Mouse (Mus musculus): ENCODE measurements around the gene Atpaf1. TPM values are rescaled to one million over a fixed set of nuclear protein-coding genes. Genes with fewer than 3 reads are reported as not detected.

Gene Atpaf1
- polyA plus RNA-seq, 1 experiment: not detected

DNA sequence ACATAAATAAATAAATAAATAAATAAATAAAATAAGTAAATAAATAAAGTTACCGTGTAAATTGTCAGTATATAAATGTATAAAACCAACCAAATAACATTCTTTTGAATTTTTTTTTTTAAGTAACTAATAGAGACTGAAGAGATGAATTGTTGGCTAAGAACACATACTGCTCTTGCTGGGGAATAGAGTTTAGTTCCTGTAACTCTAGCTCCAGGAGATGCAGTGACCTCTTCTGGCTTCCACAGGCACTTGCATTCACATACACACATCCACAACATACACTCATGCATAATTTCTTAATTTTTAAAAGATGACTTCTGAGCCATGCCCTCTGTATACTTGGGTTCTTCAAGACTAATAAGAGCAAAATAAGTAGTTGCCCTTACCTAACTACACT lies 29.8 kb upstream of the Atpaf1 start:
- WGBS: 98% methylated on average over 1 of the region's 1 CpGs
- H3K4me1 ChIP-seq (ENCODE audit: control insufficient read depth, insufficient read depth, low read length): no peaks in the 10 kb centered on the region
- no peak overlapping the region for H3K4me3 ChIP-seq (ENCODE audit: insufficient read depth, low read depth, low read length)
- no peak overlapping the region for H3K27ac ChIP-seq (ENCODE audit: insufficient read depth, low read depth, low read length)
- no peak for TF ChIP-seq POLR2A (IDR thresholded peaks at IDR 0.05; ENCODE audit: insufficient read depth, low read depth, low read length)
- TF ChIP-seq CTCF (IDR thresholded peaks at IDR 0.05; ENCODE audit: insufficient read depth, low read depth, low read length): no peak

DNA sequence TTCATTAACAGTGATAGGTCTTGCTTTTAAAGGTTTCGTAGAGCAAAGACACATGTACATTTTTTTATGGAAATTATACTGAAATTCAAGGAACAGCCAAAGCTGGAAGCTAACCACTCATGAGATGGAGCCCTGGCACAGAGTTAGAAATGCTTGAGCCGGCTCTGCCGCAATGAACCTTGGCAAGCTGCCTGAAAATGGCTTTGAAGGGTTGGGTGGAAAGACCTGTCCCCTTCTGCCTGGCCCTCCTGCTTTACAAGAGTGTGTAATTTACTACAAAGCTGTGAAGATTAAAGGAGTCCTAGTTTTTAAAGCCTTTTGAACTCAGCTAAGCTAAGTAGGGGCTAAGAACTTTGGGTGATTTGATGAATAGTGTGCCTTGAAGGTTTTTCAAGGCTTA lies 23.4 kb upstream of the Atpaf1 start:
- no peak for TF ChIP-seq CTCF (IDR thresholded peaks at IDR 0.05; ENCODE audit: insufficient read depth, low read depth, low read length)
- 55% methylated on average over 3 of the region's 3 CpGs for WGBS
- H3K4me3 ChIP-seq (ENCODE audit: insufficient read depth, low read depth, low read length): no peak overlapping the region
- no peak overlapping the region for H3K27ac ChIP-seq (ENCODE audit: insufficient read depth, low read depth, low read length)
- H3K4me1 ChIP-seq (ENCODE audit: control insufficient read depth, insufficient read depth, low read length): no peaks in the 10 kb centered on the region; the same call in 1 of the 2 replicates

DNA sequence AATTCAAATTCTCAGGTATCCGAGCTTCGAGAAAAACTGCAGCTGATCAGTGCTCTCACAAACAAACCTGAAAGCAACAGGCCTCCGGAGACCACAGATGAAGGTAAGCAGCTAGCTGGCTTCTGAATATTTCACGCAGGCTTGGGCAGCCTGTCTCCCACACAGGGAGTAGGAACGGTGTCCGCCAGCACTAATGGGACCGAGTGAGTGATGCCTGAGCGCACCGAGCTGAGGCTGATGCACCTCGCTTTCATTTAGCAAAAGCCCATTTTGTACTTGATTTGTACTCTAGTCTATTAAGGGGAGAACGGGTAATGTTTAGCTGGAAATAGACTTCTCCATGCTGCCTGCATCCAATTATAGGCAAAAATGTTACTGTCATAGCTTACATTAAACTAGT lies 20.0 kb upstream of the Atpaf1 start:
- TF ChIP-seq POLR2A (IDR thresholded peaks at IDR 0.05; ENCODE audit: insufficient read depth, low read depth, low read length) (no peak), CTCF (IDR thresholded peaks at IDR 0.05; ENCODE audit: insufficient read depth, low read depth, low read length) (no peak)
- Histone ChIP-seq H3K4me3 (ENCODE audit: insufficient read depth, low read depth, low read length) (no peak overlapping the region), H3K27ac (ENCODE audit: insufficient read depth, low read depth, low read length) (no peak overlapping the region), H3K4me1 (ENCODE audit: control insufficient read depth, insufficient read depth, low read length) (no peaks in the 10 kb centered on the region; the same call in 1 of the 2 replicates)
- WGBS: 85% methylated on average over 11 of the region's 11 CpGs

DNA sequence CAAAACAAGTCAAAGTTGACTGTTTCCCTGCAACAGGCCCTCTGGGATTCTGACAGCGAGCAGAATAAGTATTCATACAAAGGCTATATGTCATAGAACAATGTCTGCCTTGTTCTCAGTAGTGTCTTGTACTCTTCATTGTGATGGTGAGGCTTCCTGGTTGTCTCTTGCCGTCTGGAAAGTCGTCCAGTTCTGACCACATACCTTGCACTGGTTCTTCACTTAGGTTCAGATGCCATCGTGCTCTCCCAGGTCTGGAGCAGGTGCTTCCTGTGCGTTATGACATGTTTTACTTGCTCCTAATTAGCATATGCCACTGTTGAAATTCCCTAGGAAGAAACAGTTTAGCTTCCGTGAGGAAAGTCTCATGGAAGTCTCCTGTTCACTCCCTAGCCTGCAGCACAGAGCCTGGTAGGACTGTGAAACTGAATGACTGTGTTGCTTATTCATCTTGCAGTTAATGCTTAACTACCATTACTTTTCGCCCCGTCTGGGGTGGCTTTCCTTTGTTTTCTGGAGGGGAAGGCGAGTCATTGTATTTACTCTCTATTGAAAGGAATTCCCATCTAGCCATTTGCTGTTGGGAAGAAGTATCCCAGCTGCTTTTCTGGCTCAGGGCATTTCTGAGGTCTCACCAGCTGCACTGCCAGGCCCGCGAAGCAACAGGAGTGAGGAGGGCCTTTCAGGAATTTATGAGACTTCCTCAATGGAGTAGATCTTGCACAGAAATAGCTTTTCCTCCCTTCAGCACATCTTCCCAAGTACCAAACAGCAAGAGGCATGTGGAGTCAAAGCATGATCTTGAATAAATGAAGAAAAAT lies 16.8 kb upstream of the Atpaf1 start:
- WGBS: 50% methylated on average over 11 of the region's 11 CpGs
- Histone ChIP-seq H3K4me3 (ENCODE audit: insufficient read depth, low read depth, low read length) (no peak overlapping the region), H3K4me1 (ENCODE audit: control insufficient read depth, insufficient read depth, low read length) (no peaks in the 10 kb centered on the region), H3K27ac (ENCODE audit: insufficient read depth, low read depth, low read length) (no peak overlapping the region)
- TF ChIP-seq CTCF (IDR thresholded peaks at IDR 0.05; ENCODE audit: insufficient read depth, low read depth, low read length) (no peak), POLR2A (IDR thresholded peaks at IDR 0.05; ENCODE audit: insufficient read depth, low read depth, low read length) (no peak)

DNA sequence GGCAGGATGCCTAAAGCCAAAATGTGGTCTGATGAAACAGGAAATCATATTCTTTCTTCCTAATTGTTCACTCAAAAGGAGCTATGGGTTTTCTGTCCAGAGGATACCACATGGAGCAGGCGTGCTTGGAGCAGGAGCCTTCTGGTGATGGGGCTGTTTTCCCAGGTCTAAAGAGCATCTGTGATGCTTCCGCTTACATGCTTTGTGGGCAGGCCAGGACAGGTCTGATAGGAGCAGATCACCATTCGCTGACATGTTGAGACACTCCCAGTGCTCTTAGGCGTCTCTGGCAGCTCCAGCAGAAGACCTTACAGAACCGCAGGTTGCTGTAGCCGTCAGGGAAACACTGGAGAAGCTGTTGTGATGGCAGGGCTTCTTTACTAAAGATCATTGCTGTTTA lies 9.6 kb upstream of the Atpaf1 start:
- 90% methylated on average over 6 of the region's 6 CpGs for WGBS
- TF ChIP-seq CTCF (IDR thresholded peaks at IDR 0.05; ENCODE audit: insufficient read depth, low read depth, low read length) (no peak), POLR2A (IDR thresholded peaks at IDR 0.05; ENCODE audit: insufficient read depth, low read depth, low read length) (no peak)
- H3K4me1 ChIP-seq (ENCODE audit: control insufficient read depth, insufficient read depth, low read length): peaks cover 3% of the 10 kb centered on the region; the same call in 1 of the 2 replicates
- no peak overlapping the region for H3K4me3 ChIP-seq (ENCODE audit: insufficient read depth, low read depth, low read length)
- H3K27ac ChIP-seq (ENCODE audit: insufficient read depth, low read depth, low read length): no peak overlapping the region

DNA sequence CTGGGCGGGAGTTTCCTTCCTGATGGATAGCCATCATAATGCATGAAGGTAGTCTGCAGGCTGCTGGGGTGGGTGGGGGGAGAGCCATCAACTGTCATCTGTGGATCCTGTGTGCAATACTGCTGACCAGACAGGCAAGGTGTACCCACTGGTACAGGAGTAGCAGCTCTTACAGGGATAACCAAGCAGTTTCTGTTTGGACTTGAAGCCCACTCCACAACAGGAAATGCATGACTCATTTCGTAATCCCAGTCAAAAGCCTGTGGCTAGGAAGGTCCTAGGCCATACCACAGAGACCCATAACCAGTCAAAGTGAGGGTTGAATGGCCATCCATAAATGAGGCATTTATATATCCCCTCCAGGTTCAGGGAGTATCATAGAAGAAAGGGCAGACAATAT lies 7.0 kb upstream of the Atpaf1 start:
- H3K4me3 ChIP-seq (ENCODE audit: insufficient read depth, low read depth, low read length): no peak overlapping the region
- TF ChIP-seq CTCF (IDR thresholded peaks at IDR 0.05; ENCODE audit: insufficient read depth, low read depth, low read length) (no peak), POLR2A (IDR thresholded peaks at IDR 0.05; ENCODE audit: insufficient read depth, low read depth, low read length) (no peak)
- WGBS: 95% methylated on average over 2 of the region's 2 CpGs

DNA sequence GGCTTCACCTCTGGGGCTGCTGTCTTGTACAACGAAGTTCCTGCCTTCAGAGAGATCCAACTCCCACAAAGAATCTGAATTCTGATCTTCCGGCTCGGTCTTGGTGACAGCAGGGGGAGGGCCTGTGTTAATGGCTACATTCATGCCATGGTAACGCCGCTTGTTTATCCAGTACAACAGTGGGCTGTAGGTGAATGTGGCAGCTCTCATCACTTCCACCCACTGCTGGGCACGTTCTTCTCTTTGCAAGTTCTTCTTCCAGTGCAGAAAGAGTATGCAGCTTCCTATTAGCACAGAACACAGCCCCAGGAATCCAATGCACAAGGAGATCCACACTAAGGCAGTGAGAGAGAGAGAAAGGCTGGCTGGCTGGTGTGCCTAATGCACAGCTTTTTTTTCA lies 4.3 kb upstream of the Atpaf1 start:
- Histone ChIP-seq H3K27ac (ENCODE audit: insufficient read depth, low read depth, low read length) (peak overlapping the region; percentile 1; the same call in 1 of the 2 replicates), H3K4me1 (ENCODE audit: control insufficient read depth, insufficient read depth, low read length) (peaks cover 10% of the 10 kb centered on the region; the same call in 1 of the 2 replicates), H3K4me3 (ENCODE audit: insufficient read depth, low read depth, low read length) (no peak overlapping the region)
- 30% methylated on average over 6 of the region's 6 CpGs for WGBS
- TF ChIP-seq POLR2A (IDR thresholded peaks at IDR 0.05; ENCODE audit: insufficient read depth, low read depth, low read length) (no peak), CTCF (IDR thresholded peaks at IDR 0.05; ENCODE audit: insufficient read depth, low read depth, low read length) (no peak)

More for the DNA sequence above, 7.0 kb upstream of the Atpaf1 start:
- Histone ChIP-seq H3K27ac (ENCODE audit: insufficient read depth, low read depth, low read length) (no peak overlapping the region), H3K4me1 (ENCODE audit: control insufficient read depth, insufficient read depth, low read length) (peaks cover 10% of the 10 kb centered on the region; the same call in 1 of the 2 replicates)

DNA sequence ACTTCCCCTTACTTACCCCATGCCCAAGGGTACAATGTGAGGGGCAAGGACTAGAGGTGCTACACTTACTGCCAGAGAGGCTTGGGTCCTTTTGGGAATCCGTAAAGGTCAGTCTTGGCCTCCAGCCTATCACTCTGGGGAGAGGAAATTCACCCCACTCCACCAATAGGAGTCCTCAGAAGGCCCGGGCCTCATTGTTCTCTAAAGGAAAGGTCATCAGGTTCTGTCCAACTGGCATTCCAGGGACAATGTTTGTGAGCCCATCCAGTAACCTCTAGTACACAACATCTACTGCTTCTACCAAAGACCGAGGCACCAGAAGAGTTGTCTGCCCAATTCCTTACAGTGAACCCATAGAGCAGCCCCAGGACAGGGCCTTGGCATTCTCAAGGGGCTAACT lies 3.7 kb upstream of the Atpaf1 start, which contains the start of gene Tex38:
Gene Tex38, minus strand, starts transcription at position 101 of the 400 bp plus-strand sequence.
- Histone ChIP-seq H3K4me1 (ENCODE audit: control insufficient read depth, insufficient read depth, low read length) (peaks cover 10% of the 10 kb centered on the region; the same call in 1 of the 2 replicates), H3K4me3 (ENCODE audit: insufficient read depth, low read depth, low read length) (no peak within 1 kb of the TSS), H3K27ac (ENCODE audit: insufficient read depth, low read depth, low read length) (peak within 1 kb of the TSS; percentile 1; the same call in 1 of the 2 replicates)
- WGBS: 84% methylated on average over 3 of the region's 3 CpGs
- TF ChIP-seq POLR2A (IDR thresholded peaks at IDR 0.05; ENCODE audit: insufficient read depth, low read depth, low read length): no peak
- TF ChIP-seq CTCF (IDR thresholded peaks at IDR 0.05; ENCODE audit: insufficient read depth, low read depth, low read length): no peak

DNA sequence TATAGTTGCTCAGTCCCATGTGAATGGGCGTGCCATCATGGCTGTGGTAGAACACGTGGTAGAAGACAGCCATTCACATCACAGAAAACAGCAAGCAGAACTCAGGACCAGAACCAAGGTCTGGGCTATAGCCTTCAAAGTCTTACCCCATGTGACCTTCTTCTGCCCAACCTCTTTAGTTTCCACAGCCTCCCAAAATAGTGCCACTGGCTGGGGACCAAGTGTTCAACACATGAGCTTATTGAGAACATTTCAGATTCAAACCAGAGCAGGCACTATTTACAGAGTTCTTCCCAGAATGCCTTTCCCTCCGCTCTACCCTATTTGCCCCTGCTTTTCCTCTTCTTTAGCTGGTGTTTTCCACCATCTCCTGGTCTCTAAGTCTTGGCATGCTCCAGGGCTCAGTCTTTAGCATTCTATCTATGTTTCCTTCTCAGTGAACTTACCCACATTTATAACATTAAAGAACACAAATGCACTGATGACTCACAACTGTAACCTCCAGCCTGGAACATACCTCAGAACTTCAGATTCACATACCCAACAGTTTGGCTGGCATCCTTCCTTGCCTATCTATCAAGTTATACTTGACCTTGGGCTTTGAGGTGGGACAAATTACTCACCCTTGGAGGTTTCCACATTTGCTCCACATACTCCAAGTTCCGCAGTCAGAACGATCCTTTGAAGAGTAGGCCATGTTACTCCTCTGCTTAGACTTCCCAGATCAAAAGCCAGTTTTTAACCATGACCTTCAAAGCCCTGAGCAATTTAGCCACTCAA lies 2.4 kb upstream of the Atpaf1 start:
- H3K27ac ChIP-seq (ENCODE audit: insufficient read depth, low read depth, low read length): no peak overlapping the region
- WGBS: 84% methylated on average over 5 of the region's 5 CpGs
- TF ChIP-seq CTCF (IDR thresholded peaks at IDR 0.05; ENCODE audit: insufficient read depth, low read depth, low read length): no peak
- TF ChIP-seq POLR2A (IDR thresholded peaks at IDR 0.05; ENCODE audit: insufficient read depth, low read depth, low read length): no peak
- H3K4me3 ChIP-seq (ENCODE audit: insufficient read depth, low read depth, low read length): no peak overlapping the region
- H3K4me1 ChIP-seq (ENCODE audit: control insufficient read depth, insufficient read depth, low read length): peaks cover 10% of the 10 kb centered on the region; the same call in 1 of the 2 replicates
